Mouse (Mus musculus) heart, postnatal 36 days (tissue): Measurements from ENCODE around the gene Bmi1. TPM values are rescaled to one million over a fixed set of nuclear protein-coding genes. Genes with fewer than 3 reads are reported as not detected.

Experiments used
- DNase-seq, 2 experiments: peaks; one replicate each; pipeline ENCODE4 v3.0.0; 2021 to 2022
- intact Hi-C: fragments of 180-260 bp; cut with DNase I; formaldehyde crosslinking; loops from one replicate; pipeline ENCODE4 v1.15.1; 2025
- total RNA-seq, 2 experiments: library from RNA; stranded (reverse); gene quantifications; 2 replicates each; pipeline ENCODE4 v1.2.3; 2021

Bmi1 gene
- total RNA-seq, result 10 to 100 TPM; 60.5 to 62.0 TPM

DNA sequence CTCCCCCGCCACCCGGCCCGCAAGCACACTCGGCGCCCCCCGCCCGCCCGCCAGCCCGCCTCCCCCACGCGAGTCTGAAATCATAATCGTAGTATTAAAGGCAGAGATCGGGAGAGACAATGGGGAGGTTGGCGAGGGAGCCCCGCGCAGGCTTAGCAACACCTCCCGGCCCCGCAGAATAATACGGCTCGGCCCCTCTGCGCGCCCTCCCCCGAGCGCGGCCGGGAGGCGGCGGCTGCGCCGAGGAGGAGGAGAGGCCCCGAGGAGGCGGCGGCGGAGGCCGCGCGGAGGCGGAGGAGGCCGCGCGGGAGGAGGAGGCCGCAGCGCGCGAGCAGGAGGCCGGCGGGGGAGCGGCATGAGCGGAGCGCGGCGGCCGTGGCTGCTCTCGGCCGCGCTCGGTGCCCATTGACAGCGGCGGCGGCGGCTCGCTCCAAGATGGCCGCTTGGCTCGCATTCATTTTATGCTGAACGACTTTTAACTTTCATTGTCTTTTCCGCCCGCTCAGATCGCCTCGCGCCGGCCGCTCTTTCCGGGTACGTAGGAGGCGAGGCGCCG lies at the start of gene Bmi1:
Gene Bmi1 (plus strand): TSS at position 83 of the 556 bp plus-strand sequence.
- intact Hi-C loops, result loop anchor here (2.0 to 10.0 kb wide), 7 partner anchors 16 to 978 kb away; partner anchors contain the start of genes Dnajc1, Otud1 and Skida1
- DNase-seq, result peak; percentile 60 to 84

DNA sequence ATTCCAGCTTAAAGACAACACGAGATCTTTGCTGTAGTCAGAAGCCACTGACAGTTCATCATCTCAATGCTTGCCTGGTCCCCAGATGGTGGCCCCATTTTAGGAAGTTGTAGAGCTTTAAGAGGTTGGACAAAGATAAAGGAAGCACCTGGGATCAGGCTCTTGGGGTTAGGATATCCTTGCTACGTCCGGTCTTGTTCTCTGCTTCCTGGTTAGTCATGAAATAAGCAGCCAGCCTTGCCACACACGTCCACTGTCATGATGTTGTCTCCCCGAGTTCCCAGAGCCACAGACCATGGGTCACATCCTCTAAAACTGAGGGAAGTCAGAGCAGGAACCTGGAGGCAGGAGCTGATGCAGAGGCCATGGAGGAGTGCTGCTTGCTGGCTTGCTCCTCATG lies 46.3 kb upstream of the Bmi1 start:
- intact Hi-C loops, result no loop called here
- DNase-seq, result no peak

DNA sequence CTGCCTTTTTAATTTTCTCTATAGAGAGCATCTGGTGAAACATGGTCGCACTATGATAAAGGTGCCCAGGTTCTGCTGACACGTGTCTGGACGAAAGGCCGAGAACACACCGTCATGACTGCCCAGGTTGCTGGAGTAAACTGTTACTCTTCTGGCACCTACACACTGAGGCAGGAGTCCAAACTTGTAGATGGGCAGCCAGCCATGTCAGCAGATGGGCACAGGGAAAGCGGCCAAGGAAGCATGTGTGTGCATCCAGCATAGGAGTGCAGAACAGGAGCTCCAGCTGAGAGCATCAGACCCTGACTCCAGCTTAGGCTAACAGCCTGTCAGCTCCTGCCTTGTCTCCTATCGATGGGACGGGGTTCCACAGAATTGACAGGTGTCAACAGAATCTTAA lies 41.8 kb upstream of the Bmi1 start:
- intact Hi-C loops, result no loop called here
- DNase-seq, result peak; percentile 31 to 39

DNA sequence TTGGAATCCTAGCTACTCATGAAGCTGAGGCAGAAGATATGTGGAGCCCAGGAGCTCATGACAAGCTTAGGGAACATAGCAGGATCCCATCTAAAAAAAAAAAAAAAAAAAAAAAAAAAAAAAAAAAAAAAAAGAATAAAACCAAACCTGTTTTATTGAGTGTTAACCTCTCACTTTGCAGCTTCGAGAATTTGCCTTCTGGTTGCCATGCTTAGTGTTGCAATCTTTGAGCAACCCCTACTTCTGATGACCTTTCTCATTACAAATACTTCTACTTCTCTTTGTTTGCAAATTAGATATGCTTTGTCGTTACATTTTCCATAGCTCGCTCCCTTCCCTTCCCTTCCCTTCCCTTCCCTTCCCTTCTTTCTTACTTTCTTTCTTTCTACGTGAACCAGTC lies 28.3 kb upstream of the Bmi1 start:
- DNase-seq, result no peak
- intact Hi-C loops, result no loop called here

DNA sequence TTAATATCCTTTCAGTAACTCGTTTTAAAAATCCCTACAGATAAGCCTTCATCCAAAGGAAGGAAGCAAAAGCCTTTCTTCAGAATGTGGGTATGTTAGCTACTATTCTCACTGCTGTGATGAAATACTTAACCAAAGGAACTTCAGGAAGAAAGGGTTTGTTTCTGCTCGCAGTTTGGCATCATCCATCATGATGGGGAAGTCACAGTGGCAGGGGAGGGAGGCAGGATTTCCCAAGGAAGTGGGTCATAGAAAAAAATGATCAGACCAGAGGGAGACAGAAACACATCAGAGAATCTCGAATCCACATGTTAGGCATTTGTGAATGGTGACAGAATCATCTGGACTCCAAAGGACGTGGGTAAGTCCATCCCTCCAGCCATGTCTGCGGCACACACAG lies 22.0 kb upstream of the Bmi1 start:
- intact Hi-C loops, result no loop called here
- no peak for DNase-seq

DNA sequence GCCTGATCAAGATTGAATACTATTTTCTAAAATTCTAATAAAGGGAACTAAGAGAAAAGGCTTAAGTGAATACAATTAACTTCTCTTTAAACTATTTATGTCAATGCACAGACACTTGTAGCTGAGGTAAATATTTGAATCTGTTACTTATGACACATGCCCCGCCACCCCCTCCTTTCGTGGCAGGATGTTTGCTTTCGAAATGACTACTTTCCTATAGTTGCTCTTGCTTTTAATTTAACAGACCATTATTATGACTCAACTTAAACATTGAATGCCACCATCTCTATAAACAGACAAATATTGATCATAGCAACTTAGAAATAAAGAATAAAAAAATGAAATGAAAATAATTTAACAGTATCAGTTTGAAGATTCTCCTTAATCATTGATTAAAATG lies 12.8 kb upstream of the Bmi1 start:
- DNase-seq, result no peak
- intact Hi-C loops, result no loop called here

DNA sequence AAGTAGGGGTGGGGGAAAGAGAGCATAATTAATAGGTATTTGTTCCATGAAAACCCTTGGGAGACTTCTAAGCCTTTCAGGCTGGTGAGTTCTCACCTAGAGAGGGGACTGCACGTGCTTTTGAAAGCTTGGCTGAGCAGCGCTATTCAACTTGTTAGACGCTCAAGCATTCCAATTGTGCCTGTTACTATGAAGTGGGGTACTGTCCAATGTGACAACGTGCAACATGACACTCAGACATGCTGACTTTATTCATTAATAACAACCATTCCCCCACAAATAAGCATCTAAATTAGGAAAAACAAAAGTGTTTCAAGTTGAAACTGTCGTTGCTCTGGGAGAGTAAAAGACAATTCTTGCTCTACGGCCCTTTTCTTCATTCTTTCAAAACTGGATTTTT lies 5.8 kb upstream of the Bmi1 start:
- DNase-seq, result no peak
- intact Hi-C loops, result loop anchor here (5.0 to 10.0 kb wide), 2 partner anchors 64 to 984 kb away; partner anchors contain the start of gene Otud1

DNA sequence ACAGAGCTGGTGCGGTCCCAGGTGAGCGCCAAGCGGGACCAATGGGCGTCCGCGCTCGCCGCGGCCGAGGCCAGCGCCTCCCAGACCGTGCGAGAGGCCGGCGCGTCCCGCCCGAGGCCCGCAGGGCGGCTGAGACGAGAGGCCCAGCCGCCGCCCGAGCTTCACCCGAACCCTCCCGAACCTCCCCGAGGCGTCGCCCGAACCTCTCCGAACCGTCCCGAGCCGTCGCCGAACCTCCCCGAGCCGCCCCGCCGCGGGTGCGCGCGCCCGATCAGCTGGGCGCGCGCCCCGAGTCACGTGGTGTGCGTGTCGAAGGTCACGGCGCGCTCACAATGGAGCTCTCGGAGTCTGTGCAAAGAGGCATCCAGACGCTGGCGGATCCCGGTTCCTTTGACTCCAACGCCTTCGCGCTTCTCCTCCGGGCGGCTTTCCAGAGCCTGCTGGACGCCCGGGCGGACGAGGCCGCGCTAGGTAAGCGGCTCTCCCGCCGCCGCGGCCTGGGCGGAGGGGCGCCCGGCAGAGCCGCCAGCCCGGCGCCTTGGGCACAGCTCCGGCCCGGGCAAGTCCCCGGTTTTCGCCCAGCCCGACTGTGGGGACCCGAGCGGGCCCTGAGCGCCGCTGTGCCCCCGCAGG lies 4.6 kb upstream of the Bmi1 start, which contains the start of gene Commd3:
Gene Commd3 (plus strand): TSS at position 252 of the 633 bp plus-strand sequence.
- peak; percentile 98 to 99 for DNase-seq

DNA sequence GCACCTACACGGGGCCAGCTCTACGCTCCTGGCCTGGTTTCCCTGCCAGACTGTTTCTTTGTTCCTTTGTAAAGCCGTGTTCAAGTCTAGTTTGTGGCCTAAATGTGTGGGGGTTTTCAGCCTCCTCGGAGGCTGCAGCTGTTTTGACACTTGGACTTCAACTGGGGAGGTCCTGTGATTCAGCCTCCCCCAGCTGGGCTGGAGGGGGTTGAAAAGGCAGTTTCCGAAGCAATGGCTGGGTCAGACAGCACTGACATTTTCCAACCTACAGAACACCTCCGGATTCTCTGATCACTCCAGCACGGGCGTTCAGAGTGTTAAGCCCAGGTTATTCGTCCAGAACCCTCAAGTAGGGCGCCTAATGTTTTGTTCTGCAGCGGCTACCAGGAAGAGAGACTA lies 4.1 kb upstream of the Bmi1 start:
- DNase-seq, result no peak
- intact Hi-C loops, result loop anchor here (5.0 to 10.0 kb wide), 2 partner anchors 65 to 982 kb away; partner anchors contain the start of gene Otud1

More for the DNA sequence above, 4.6 kb upstream of the Bmi1 start, which contains the start of gene Commd3:
- intact Hi-C loops, result loop anchor here (5.0 to 10.0 kb wide), 2 partner anchors 65 to 983 kb away; partner anchors contain the start of gene Otud1

DNA sequence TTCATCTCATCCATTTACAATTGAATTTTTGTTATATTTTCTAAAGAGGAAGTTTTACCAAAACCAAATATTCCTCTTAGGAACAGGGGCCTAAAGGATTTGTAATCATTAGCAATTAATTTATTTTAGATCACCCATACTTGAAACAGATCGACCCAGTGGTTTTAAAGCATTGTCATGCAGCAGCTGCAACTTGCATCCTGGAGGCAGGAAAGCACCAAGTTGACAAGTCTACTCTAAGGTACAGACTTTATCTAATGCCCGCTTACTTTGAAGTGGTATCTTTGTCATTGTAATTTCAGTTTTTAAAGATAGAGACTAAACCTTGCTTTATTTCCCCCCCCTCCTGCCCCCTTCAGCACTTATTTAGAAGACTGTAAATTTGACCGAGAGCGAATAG lies 3.1 kb upstream of the Bmi1 start:
- intact Hi-C loops, result loop anchor here (5.0 to 10.0 kb wide), 2 partner anchors 66 to 981 kb away; partner anchors contain the start of gene Otud1
- no peak for DNase-seq

DNA sequence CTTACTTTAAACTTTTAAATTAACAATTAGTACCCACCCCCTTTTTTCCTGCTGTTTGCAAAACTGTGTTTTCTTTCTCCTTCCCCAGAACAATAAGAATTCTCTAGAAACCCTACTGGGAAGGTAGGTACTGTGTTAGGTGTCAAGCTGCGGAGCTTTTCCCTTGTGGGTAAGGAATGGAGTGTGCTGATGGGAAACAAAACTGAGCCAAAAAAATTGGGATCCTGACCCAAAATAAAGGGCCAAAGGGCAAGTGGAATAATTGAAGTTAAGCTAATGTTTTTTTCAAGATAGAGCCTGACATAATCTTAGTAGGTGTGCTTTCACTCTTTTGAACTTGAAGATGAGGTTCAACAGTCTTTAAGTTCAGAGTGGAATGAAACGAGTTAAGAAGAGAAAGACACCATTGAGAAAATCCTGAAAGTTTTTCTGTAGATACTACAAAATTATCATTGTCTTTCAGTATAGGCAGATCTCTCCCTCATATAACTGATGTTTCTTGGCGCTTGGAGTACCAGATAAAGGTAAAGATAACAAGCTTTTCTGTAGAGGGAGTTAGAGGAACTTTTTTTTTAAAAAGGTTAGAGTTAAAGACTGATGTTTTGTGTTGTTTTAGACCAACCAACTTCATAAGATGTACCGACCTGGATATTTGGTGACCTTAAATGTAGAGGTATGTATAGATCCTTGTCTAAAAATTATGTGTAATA lies 2.5 kb upstream of the Bmi1 start:
- no peak for DNase-seq
- intact Hi-C loops, result loop anchor here (5.0 to 10.0 kb wide), 2 partner anchors 67 to 980 kb away; partner anchors contain the start of gene Otud1

DNA sequence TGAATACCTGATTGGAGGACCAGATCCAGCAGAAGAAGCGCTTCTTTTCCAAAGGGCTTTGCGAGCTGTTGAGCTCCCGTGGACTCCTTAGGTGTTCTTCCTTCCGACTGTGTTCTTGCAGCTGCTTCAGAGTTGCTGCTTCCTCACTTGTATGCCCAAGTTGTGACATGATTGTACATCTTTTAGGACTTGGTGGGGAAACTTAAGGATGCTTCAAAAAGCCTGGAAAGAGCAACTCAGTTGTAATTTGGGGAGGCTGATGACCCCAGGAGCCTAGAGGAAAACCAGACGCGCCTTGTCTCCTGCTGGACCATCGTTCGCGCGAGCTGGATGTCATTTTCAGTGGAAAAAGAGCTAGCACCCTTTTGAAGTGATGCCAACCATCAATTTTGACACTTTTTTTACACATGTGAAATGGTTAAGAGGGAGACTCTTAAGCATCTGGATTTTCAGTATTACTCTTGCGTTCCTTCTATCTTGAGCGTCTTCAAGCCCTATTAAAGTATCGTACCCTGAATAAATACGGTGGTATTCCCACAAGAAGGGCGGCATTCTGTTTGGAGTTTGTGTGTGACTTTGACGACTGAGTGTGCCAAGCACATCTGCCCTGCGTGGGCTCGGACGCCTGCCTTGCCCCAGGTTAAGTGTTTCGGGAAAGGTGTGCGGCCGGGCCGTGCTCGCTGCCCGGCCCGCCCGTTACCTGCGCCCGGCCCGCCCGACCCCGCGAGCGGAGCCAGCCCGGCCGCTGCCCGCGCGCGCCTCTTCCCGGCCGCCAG lies 949 bp upstream of the Bmi1 start:
- intact Hi-C loops, result loop anchor here (2.0 to 10.0 kb wide), 7 partner anchors 17 to 979 kb away; partner anchors contain the start of genes Dnajc1, Otud1 and Skida1
- DNase-seq, result no peak

DNA sequence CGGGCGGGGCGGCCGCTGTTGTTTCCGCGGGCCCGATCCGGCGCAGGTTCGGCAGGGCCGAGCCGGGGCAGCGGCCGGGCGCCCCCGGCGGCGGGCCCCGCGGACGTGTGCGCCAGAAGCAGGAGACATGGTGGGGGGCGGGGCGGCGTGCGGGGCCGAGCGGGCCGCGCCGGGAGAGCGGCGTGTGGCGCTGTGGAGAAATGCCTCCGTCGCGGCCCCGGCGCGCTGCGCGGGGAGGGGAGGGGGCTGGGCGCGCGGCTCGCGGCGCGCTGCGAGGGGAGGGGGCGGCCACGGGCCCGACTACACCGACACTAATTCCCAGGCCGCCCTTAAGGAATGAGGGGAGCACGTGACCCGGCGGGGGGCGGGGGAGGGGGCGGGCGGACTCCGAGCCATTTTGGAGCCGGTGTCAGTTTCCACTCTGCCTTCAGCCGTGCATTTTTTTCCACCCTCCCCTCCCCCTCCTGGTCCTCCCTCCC lies 322 bp upstream of the Bmi1 start:
- intact Hi-C loops, result loop anchor here (2.0 to 10.0 kb wide), 7 partner anchors 16 to 978 kb away; partner anchors contain the start of genes Dnajc1, Otud1 and Skida1
- peak; percentile 68 to 82 for DNase-seq

DNA sequence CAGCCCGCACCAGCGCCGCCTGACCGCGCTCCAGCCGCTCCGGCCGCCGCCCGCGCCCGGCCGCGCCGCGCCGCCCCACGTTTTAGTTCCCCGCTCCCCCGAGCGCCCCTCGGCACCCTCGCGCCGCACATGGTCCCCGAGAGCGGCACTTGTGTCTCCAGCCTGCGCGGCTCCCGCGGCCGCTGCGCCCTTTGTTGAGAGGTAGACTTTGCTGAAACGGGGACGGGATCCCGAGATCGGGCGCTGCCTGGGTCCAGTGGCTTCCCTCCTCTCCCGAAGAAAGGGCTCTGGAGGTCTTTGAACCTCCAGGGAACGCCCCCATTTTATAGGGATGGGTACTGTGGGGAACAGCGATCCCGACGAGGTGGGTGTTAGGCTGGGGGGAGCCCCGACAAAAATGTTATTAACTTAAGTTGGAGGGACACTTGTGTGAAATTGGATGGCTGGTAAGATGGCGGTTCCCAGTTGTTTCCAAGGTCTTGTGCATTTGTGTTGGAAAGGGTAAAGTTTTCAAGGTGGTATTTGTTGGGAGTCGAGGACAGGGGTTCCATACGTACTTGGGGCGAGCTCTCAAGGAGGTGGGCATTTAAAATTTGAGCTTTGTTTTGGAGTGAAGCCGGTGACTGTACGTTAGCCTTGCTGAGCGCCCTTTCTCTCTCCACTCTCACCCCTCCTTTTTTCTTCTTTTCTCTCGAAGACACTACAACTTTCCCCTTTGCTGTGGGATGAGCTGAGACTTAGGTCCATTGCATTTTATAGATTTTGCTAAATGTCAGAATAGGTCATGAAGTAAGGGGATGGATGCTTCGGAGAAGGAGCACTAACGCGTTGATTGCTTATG lies 1.0 kb downstream of the Bmi1 start:
- intact Hi-C loops, result loop anchor here (2.0 to 10.0 kb wide), 7 partner anchors 15 to 977 kb away; partner anchors contain the start of genes Dnajc1, Otud1 and Skida1
- peak; percentile 45 to 74 for DNase-seq

DNA sequence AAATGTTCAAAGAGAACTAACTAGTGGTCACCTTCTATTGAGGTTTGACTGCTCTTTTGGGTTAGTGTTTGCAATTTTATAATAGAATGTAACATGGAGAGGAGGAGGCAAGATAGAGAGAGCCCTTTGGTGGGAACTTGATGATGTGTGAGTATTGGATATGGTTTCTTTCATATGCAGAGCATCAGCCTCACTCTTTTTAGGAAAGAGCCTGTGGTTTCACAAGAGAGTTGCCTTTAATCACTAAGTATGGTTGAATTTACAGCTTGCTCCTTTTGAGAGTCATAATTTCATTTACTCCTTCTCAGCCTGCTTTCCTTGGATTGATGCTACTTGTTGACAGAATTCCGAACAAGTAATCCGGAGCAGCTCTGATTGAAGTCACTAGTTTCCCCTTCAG lies 2.9 kb downstream of the Bmi1 start:
- intact Hi-C loops, result loop anchor here (5.0 to 10.0 kb wide), 6 partner anchors 92 to 975 kb away; partner anchors contain the start of genes Dnajc1, Otud1 and Skida1
- no peak for DNase-seq

DNA sequence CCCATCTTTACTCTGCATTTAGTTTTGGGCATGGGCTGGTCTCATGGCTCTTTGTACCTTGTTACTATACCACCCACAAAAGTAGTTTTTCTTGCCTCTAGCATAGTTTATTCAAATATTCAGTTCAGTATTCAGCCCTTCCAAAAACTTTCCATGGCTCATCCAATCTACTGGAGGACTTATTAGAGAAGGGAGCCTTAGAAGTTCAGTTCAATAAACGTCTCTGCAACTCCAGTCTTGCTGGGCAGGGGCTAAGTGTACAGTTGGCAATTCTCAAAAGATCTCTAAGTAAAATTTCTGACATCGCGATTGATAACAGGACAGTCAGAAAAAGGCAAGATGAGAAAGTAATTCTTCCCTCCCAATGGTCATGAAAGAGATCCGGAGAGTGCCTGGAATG lies 3.7 kb downstream of the Bmi1 start:
- no peak for DNase-seq
- intact Hi-C loops, result loop anchor here (10.0 kb wide), 1 partner anchor 826 kb away; no protein-coding TSS in a partner anchor

DNA sequence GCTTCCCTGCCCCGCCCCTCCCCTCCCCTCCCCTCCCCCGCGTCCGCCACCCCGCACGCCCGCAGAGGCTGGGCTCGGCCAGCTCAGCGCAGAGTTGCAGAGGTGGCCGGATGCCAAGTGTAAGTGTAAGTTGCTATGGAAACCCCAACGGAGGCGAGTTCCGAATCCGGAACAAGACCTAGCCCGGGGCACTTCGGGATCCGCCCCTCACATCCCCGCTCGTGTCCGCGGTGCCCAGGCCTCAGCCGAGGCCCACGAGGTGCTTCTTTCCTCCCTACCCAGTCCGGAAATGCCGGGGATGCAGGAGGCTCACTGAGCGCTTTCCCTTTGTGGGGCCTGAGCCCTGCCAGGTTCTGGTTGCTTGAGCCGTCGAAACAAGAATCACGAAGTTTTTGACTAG lies 4.1 kb downstream of the Bmi1 start:
- DNase-seq, result peak; percentile 60 to 67
- intact Hi-C loops, result loop anchor here (10.0 kb wide), 1 partner anchor 826 kb away; no protein-coding TSS in a partner anchor

DNA sequence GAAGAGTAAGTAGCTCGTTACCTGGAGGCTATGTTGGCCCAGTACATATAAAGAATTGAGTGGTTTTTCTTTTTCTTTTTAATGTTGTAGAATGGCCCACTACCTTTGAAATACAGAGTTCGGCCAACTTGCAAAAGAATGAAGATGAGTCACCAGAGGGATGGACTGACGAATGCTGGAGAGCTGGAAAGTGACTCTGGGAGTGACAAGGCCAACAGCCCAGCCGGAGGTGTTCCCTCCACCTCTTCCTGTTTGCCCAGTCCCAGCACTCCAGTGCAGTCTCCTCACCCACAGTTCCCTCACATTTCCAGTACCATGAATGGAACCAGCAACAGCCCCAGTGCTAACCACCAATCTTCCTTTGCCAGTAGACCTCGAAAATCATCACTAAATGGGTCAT lies 7.2 kb downstream of the Bmi1 start:
- DNase-seq, result no peak
- intact Hi-C loops, result loop anchor here (10.0 kb wide), 1 partner anchor 829 kb away; no protein-coding TSS in a partner anchor

DNA sequence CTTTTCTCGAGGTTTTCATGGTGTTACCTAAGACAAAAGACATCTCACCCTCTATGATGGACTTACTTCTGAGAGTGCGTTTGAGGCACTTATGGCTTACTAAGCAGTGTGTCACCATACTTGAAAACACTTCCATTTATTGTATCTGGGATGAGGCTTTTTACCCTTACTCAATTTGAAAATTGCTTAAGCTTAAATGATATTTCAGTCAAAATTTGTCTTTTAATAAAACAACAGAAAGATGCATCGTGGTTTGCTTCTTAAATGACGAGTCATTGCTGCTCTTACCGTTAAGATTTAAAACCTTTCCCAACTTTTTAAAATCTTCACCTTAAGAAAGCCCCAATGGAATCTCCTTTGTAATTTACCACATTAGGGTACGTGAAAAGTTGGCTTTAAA lies 9.6 kb downstream of the Bmi1 start:
- DNase-seq, result no peak
- intact Hi-C loops, result loop anchor here (10.0 kb wide), 1 partner anchor 832 kb away; no protein-coding TSS in a partner anchor
